Mouse (Mus musculus): ENCODE results near the gene Neurl1a. TPM values are rescaled to one million over a fixed set of nuclear protein-coding genes. Genes with fewer than 3 reads are reported as not detected.
A peak's percentile ranks its signal among the peaks of the same experiment; 100 is the strongest.

The Neurl1a gene
- polyA plus RNA-seq, 1 experiment from 2014 or later = 4.0 TPM

DNA sequence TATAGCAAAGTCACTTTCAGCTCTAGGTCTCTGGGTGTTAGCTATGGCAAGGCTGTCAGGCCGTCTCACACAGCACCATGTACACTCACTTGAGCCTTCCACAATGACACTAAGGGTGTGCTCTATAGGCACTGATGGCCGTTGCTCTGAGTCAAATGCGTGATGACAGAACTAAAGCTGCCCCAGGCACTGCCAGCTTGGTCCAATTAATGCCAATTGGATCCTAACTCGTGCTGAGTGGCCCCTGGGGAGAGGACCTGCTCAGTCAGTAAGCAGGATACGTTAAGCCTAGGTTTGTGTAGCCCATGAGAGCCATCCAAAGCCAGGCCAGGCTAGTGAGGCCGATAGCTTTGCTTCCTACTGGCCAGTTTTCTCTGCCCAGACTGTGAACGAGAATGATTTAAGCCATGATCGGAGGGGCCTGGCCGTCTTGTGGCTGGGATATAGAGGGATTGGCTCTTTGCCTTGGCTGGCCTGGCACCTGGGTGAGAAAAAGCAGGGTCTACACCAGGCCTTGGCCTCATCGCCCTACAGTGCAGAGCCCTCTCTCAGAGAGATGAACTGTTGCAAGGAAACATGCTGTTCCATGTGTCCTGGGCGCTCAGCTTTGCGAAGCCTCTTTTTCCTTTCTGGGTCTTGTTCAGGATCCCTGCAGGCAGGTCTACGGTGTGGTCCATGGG, 20.2 kb downstream of the Neurl1a start:
- Histone ChIP-seq H3K27ac (ENCODE audit: low read length) (no peak overlapping the region), H3K4me1 (replicated peaks; ENCODE audit: control insufficient read depth, insufficient read depth, low read length) (no peaks in the 10 kb centered on the region), H3K4me2 (ENCODE audit: low read depth, low read length) (no peak overlapping the region), H3K36me3 (ENCODE audit: control insufficient read depth, insufficient read depth, low read length) (no peaks in the 10 kb centered on the region), H3K9ac (ENCODE audit: low read length) (no peak overlapping the region), H3K9me3 (ENCODE audit: control insufficient read depth, low read length) (no peaks in the 10 kb centered on the region), H3K27me3 (ENCODE audit: control insufficient read depth, insufficient read depth, low read depth, low read length) (no peaks in the 10 kb centered on the region), H3K4me3 (ENCODE audit: low read length) (no peak overlapping the region)
- ATAC-seq (ENCODE audit: low read depth) = no peak
- 81% methylated on average over 13 of the region's 13 CpGs for WGBS

DNA sequence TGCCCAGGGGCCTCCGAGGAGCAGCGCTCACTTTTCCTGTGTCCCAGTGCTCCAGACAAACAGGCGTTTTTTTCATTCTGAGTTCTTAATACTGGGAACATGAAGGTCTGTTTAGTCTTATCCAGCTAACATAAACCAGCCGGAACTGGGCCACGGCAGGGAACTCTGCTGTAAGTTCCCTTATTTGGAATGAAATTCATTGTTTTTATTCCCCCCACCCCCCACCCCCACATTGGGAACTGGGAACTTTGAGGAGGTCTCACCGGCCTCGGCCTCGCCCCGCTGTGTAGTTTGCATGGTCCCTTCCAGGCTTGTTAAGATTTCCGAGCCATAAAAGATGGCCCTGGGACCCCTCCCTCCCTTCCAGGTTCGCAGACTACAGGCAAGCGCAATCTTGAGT, 23.4 kb downstream of the Neurl1a start:
- Histone ChIP-seq H3K4me2 (ENCODE audit: low read depth, low read length) (no peak overlapping the region), H3K9me3 (ENCODE audit: control insufficient read depth, low read length) (no peaks in the 10 kb centered on the region), H3K9ac (ENCODE audit: low read length) (0 out of 2 replicates have a peak overlapping the region, but pooled peaks have one; percentile 5), H3K4me1 (replicated peaks; ENCODE audit: control insufficient read depth, insufficient read depth, low read length) (no peaks in the 10 kb centered on the region), H3K27ac (ENCODE audit: low read length) (peak overlapping the region; percentile 78), H3K36me3 (ENCODE audit: control insufficient read depth, insufficient read depth, low read length) (no peaks in the 10 kb centered on the region), H3K27me3 (ENCODE audit: control insufficient read depth, insufficient read depth, low read depth, low read length) (no peaks in the 10 kb centered on the region), H3K4me3 (ENCODE audit: low read length) (no peak overlapping the region)
- ATAC-seq (ENCODE audit: low read depth) = peak; percentile 50; the same call in 1 of the 2 replicates
- WGBS = 30% methylated on average over 12 of the region's 12 CpGs

GRCm38 (mm10) chr19:47202429-47202828, 23.8 kb downstream of the Neurl1a start:
- no peaks in the 10 kb centered on the region for H3K9me3 ChIP-seq (ENCODE audit: control insufficient read depth, low read length)
- H3K4me3 ChIP-seq (ENCODE audit: low read length) = no peak overlapping the region
- no peaks in the 10 kb centered on the region for H3K36me3 ChIP-seq (ENCODE audit: control insufficient read depth, insufficient read depth, low read length)
- H3K9ac ChIP-seq (ENCODE audit: low read length) = no peak overlapping the region
- 64% methylated on average over 6 of the region's 6 CpGs for WGBS
- no peaks in the 10 kb centered on the region for H3K4me1 ChIP-seq (replicated peaks; ENCODE audit: control insufficient read depth, insufficient read depth, low read length)
- H3K4me2 ChIP-seq (ENCODE audit: low read depth, low read length) = no peak overlapping the region
- H3K27ac ChIP-seq (ENCODE audit: low read length) = peak overlapping the region; percentile 25; the same call in 1 of the 2 replicates
- no peaks in the 10 kb centered on the region for H3K27me3 ChIP-seq (ENCODE audit: control insufficient read depth, insufficient read depth, low read depth, low read length)
- ATAC-seq (ENCODE audit: low read depth) = no peak

- H3K27ac ChIP-seq (ENCODE audit: low read length) = no peak overlapping the region
- ATAC-seq (ENCODE audit: low read depth) = no peak
- H3K4me1 ChIP-seq (replicated peaks; ENCODE audit: control insufficient read depth, insufficient read depth, low read length) = no peaks in the 10 kb centered on the region
- WGBS = 87% methylated on average over 6 of the region's 6 CpGs
- H3K9me3 ChIP-seq (ENCODE audit: control insufficient read depth, low read length) = no peaks in the 10 kb centered on the region
- no peak overlapping the region for H3K9ac ChIP-seq (ENCODE audit: low read length)
- no peaks in the 10 kb centered on the region for H3K27me3 ChIP-seq (ENCODE audit: control insufficient read depth, insufficient read depth, low read depth, low read length)
- no peak overlapping the region for H3K4me3 ChIP-seq (ENCODE audit: low read length)
- no peak overlapping the region for H3K4me2 ChIP-seq (ENCODE audit: low read depth, low read length)
- H3K36me3 ChIP-seq (ENCODE audit: control insufficient read depth, insufficient read depth, low read length) = no peaks in the 10 kb centered on the region
Observed at GRCm38 (mm10) chr19:47203042-47203441, 24.4 kb downstream of the Neurl1a start.

GRCm38 (mm10) chr19:47204653-47205052, 26.0 kb downstream of the Neurl1a start:
- WGBS = 82% methylated on average over 6 of the region's 6 CpGs
- Histone ChIP-seq H3K4me2 (ENCODE audit: low read depth, low read length) (no peak overlapping the region), H3K9ac (ENCODE audit: low read length) (no peak overlapping the region), H3K27ac (ENCODE audit: low read length) (no peak overlapping the region), H3K9me3 (ENCODE audit: control insufficient read depth, low read length) (no peaks in the 10 kb centered on the region), H3K4me1 (replicated peaks; ENCODE audit: control insufficient read depth, insufficient read depth, low read length) (no peaks in the 10 kb centered on the region), H3K27me3 (ENCODE audit: control insufficient read depth, insufficient read depth, low read depth, low read length) (no peaks in the 10 kb centered on the region), H3K36me3 (ENCODE audit: control insufficient read depth, insufficient read depth, low read length) (no peaks in the 10 kb centered on the region), H3K4me3 (ENCODE audit: low read length) (no peak overlapping the region)
- ATAC-seq (ENCODE audit: low read depth) = no peak

DNA sequence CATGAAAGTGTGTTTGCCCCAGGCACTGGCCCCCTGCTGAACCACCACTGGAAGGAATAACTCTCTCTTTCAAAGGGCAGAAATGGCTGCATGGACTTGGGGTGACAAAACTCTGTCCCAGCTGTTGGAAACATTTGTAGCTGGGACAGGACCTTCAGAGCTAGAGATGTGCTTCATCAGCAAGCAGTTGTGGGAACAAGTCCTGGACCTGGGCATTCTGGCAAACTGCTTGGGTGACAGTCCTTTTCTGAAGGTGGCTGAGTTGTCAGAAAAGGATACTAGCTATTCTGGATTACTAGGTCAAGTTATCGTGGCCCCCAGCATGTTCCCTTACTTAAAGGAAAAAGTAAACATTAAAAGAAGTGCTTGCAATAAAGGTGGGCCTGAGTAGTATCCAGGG, 27.5 kb downstream of the Neurl1a start:
- ATAC-seq (ENCODE audit: low read depth) = no peak
- H3K4me3 ChIP-seq (ENCODE audit: low read length) = no peak overlapping the region
- no peak overlapping the region for H3K4me2 ChIP-seq (ENCODE audit: low read depth, low read length)
- no peak overlapping the region for H3K9ac ChIP-seq (ENCODE audit: low read length)
- WGBS = 50% methylated on average over 1 of the region's 1 CpGs
- no peaks in the 10 kb centered on the region for H3K9me3 ChIP-seq (ENCODE audit: control insufficient read depth, low read length)
- H3K27ac ChIP-seq (ENCODE audit: low read length) = no peak overlapping the region
- H3K4me1 ChIP-seq (replicated peaks; ENCODE audit: control insufficient read depth, insufficient read depth, low read length) = no peaks in the 10 kb centered on the region
- H3K36me3 ChIP-seq (ENCODE audit: control insufficient read depth, insufficient read depth, low read length) = no peaks in the 10 kb centered on the region
- H3K27me3 ChIP-seq (ENCODE audit: control insufficient read depth, insufficient read depth, low read depth, low read length) = no peaks in the 10 kb centered on the region

- Histone ChIP-seq H3K9me3 (ENCODE audit: control insufficient read depth, low read length) (no peaks in the 10 kb centered on the region), H3K4me3 (ENCODE audit: low read length) (no peak overlapping the region), H3K4me1 (replicated peaks; ENCODE audit: control insufficient read depth, insufficient read depth, low read length) (no peaks in the 10 kb centered on the region), H3K9ac (ENCODE audit: low read length) (no peak overlapping the region), H3K27ac (ENCODE audit: low read length) (no peak overlapping the region), H3K36me3 (ENCODE audit: control insufficient read depth, insufficient read depth, low read length) (no peaks in the 10 kb centered on the region), H3K4me2 (ENCODE audit: low read depth, low read length) (no peak overlapping the region), H3K27me3 (ENCODE audit: control insufficient read depth, insufficient read depth, low read depth, low read length) (no peaks in the 10 kb centered on the region)
- 87% methylated on average over 4 of the region's 4 CpGs for WGBS
- no peak for ATAC-seq (ENCODE audit: low read depth)
Observed at GRCm38 (mm10) chr19:47210432-47210831, 31.8 kb downstream of the Neurl1a start.

GRCm38 (mm10) chr19:47211609-47212312, 33.1 kb downstream of the Neurl1a start:
- ATAC-seq (ENCODE audit: low read depth) = no peak
- Histone ChIP-seq H3K9me3 (ENCODE audit: control insufficient read depth, low read length) (no peaks in the 10 kb centered on the region), H3K27me3 (ENCODE audit: control insufficient read depth, insufficient read depth, low read depth, low read length) (no peaks in the 10 kb centered on the region), H3K4me1 (replicated peaks; ENCODE audit: control insufficient read depth, insufficient read depth, low read length) (no peaks in the 10 kb centered on the region), H3K36me3 (ENCODE audit: control insufficient read depth, insufficient read depth, low read length) (no peaks in the 10 kb centered on the region), H3K27ac (ENCODE audit: low read length) (no peak overlapping the region), H3K9ac (ENCODE audit: low read length) (no peak overlapping the region), H3K4me2 (ENCODE audit: low read depth, low read length) (no peak overlapping the region), H3K4me3 (ENCODE audit: low read length) (no peak overlapping the region)
- WGBS = 75% methylated on average over 10 of the region's 10 CpGs

- Histone ChIP-seq H3K4me2 (ENCODE audit: low read depth, low read length) (no peak overlapping the region), H3K9me3 (ENCODE audit: control insufficient read depth, low read length) (no peaks in the 10 kb centered on the region), H3K27me3 (ENCODE audit: control insufficient read depth, insufficient read depth, low read depth, low read length) (no peaks in the 10 kb centered on the region), H3K4me1 (replicated peaks; ENCODE audit: control insufficient read depth, insufficient read depth, low read length) (no peaks in the 10 kb centered on the region), H3K9ac (ENCODE audit: low read length) (no peak overlapping the region), H3K4me3 (ENCODE audit: low read length) (no peak overlapping the region), H3K27ac (ENCODE audit: low read length) (no peak overlapping the region), H3K36me3 (ENCODE audit: control insufficient read depth, insufficient read depth, low read length) (no peaks in the 10 kb centered on the region)
- no peak for ATAC-seq (ENCODE audit: low read depth)
- 83% methylated on average over 7 of the region's 7 CpGs for WGBS
Observed at GRCm38 (mm10) chr19:47212401-47212800, 33.8 kb downstream of the Neurl1a start.

All from lung, embryonic 16.5 days (tissue).